Mouse (Mus musculus): ENCODE measurements around the gene Lmf2. TPM values are rescaled to one million over a fixed set of nuclear protein-coding genes. Genes with fewer than 3 reads are reported as not detected.

The Lmf2 gene
- total and polyA plus RNA-seq, 2 experiments from 2014 or later = 26.9 to 33.3 TPM

- Histone ChIP-seq H3K4me3 (ENCODE audit: low read depth, low read length) (no peak overlapping the region), H3K4me2 (ENCODE audit: low read depth, low read length) (no peak overlapping the region), H3K4me1 (ENCODE audit: control insufficient read depth, insufficient read depth) (peaks cover 4% of the 10 kb centered on the region; the same call in 1 of the 2 replicates), H3K36me3 (replicated peaks; ENCODE audit: control insufficient read depth, insufficient read depth, low read length) (no peaks in the 10 kb centered on the region), H3K9me3 (replicated peaks; ENCODE audit: control insufficient read depth, low read length) (no peaks in the 10 kb centered on the region), H3K9ac (replicated peaks; ENCODE audit: low read depth, low read length) (no peak overlapping the region), H3K27me3 (ENCODE audit: control insufficient read depth, insufficient read depth, low read length) (peaks cover 25% of the 10 kb centered on the region), H3K27ac (ENCODE audit: low read depth) (no peak overlapping the region)
- ATAC-seq (ENCODE audit: insufficient read depth, low read depth) = no peak
- DNase-seq (ENCODE audit: low spot score) = no peak
- TF ChIP-seq CTCF (IDR thresholded peaks at IDR 0.05; ENCODE audit: low read depth) (no peak), EP300 (IDR thresholded peaks at IDR 0.05; ENCODE audit: low read depth) (no peak)
- WGBS = 86% methylated on average over 4 of the region's 4 CpGs
Measured at GRCm38 (mm10) chr15:89323656-89324055, 31.8 kb downstream of the Lmf2 start.

GRCm38 (mm10) chr15:89322670-89323522, 32.6 kb downstream of the Lmf2 start, which contains the start of gene Adm2:
Gene Adm2 (plus strand): TSS chr15:89322720.
- H3K4me3 ChIP-seq (ENCODE audit: low read depth, low read length) = peak within 1 kb of the TSS; percentile 21
- H3K9me3 ChIP-seq (replicated peaks; ENCODE audit: control insufficient read depth, low read length) = no peaks in the 10 kb centered on the region

DNA sequence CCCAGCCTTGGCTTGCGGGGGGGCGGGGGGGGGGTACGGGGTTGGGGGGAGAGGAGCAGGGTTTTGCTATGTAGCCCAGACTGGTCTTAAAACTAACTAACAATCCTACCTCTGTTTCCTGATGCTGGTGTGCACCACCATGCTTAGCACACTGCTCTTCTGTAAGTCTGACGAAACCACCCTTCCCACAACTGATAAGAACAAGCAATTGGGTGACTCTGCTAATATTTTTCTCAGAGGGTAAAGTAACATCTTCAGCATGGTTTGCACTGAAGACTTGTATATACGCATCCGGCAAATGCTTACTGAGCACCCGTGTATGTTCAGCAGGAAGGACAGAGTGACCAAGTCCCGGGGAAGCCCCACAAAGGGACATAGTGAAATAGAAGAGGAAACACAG, 34.2 kb downstream of the Lmf2 start:
- Histone ChIP-seq H3K27ac (ENCODE audit: low read depth) (no peak overlapping the region), H3K4me2 (ENCODE audit: low read depth, low read length) (no peak overlapping the region), H3K9me3 (replicated peaks; ENCODE audit: control insufficient read depth, low read length) (no peaks in the 10 kb centered on the region), H3K4me1 (ENCODE audit: control insufficient read depth, insufficient read depth) (peaks cover 4% of the 10 kb centered on the region; the same call in 1 of the 2 replicates), H3K27me3 (ENCODE audit: control insufficient read depth, insufficient read depth, low read length) (peaks cover 25% of the 10 kb centered on the region), H3K9ac (replicated peaks; ENCODE audit: low read depth, low read length) (no peak overlapping the region), H3K4me3 (ENCODE audit: low read depth, low read length) (no peak overlapping the region), H3K36me3 (replicated peaks; ENCODE audit: control insufficient read depth, insufficient read depth, low read length) (no peaks in the 10 kb centered on the region)
- TF ChIP-seq EP300 (IDR thresholded peaks at IDR 0.05; ENCODE audit: low read depth) = no peak
- WGBS = 71% methylated on average over 8 of the region's 8 CpGs
- ATAC-seq (ENCODE audit: insufficient read depth, low read depth) (no peak), DNase-seq (ENCODE audit: low spot score) (no peak)

More at GRCm38 (mm10) chr15:89322670-89323522, 32.6 kb downstream of the Lmf2 start, which contains the start of gene Adm2:
- no peak; the same call in 1 of the 2 replicates for ATAC-seq (ENCODE audit: insufficient read depth, low read depth)
- Histone ChIP-seq H3K9ac (replicated peaks; ENCODE audit: low read depth, low read length) (no peak within 1 kb of the TSS), H3K4me2 (ENCODE audit: low read depth, low read length) (peak within 1 kb of the TSS; percentile 55), H3K4me1 (ENCODE audit: control insufficient read depth, insufficient read depth) (peaks cover 4% of the 10 kb centered on the region; the same call in 1 of the 2 replicates), H3K27ac (ENCODE audit: low read depth) (no peak within 1 kb of the TSS), H3K36me3 (replicated peaks; ENCODE audit: control insufficient read depth, insufficient read depth, low read length) (no peaks in the 10 kb centered on the region), H3K27me3 (ENCODE audit: control insufficient read depth, insufficient read depth, low read length) (peaks cover 25% of the 10 kb centered on the region)
- no peak for TF ChIP-seq EP300 (IDR thresholded peaks at IDR 0.05; ENCODE audit: low read depth)
- TF ChIP-seq CTCF (IDR thresholded peaks at IDR 0.05; ENCODE audit: low read depth) = no peak
- 5% methylated on average over 26 of the region's 26 CpGs for WGBS
- DNase-seq (ENCODE audit: low spot score) = no peak

DNA sequence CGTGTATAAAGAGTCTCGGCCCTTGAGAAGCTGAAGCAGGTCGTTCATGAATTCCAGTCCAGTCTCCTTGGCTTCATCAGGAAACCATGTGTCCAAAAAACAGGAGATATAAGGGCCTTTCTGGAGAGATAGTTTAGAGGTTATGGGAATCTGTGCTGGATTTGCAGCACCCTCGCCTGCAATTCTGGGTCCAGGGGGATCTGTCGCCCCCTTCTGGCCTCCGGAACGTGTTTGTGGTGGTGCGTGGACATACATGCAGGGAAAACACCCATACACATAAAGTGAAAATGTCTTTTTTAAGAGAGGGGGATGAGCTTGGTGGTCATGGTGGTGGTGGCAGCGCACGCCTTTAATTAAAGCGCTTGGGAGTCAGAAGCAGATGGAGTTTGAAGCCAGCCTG, 39.3 kb downstream of the Lmf2 start:
- H3K27ac ChIP-seq (ENCODE audit: low read depth) = no peak overlapping the region
- H3K4me2 ChIP-seq (ENCODE audit: low read depth, low read length) = no peak overlapping the region
- no peaks in the 10 kb centered on the region for H3K9me3 ChIP-seq (replicated peaks; ENCODE audit: control insufficient read depth, low read length)
- H3K36me3 ChIP-seq (replicated peaks; ENCODE audit: control insufficient read depth, insufficient read depth, low read length) = no peaks in the 10 kb centered on the region
- H3K4me3 ChIP-seq (ENCODE audit: low read depth, low read length) = no peak overlapping the region
- DNase-seq (ENCODE audit: low spot score) (no peak), ATAC-seq (ENCODE audit: insufficient read depth, low read depth) (no peak)
- 0 out of 2 replicates have a peak, but pooled peaks cover 3% of the 10 kb centered on the region for H3K27me3 ChIP-seq (ENCODE audit: control insufficient read depth, insufficient read depth, low read length)
- peaks cover 13% of the 10 kb centered on the region for H3K4me1 ChIP-seq (ENCODE audit: control insufficient read depth, insufficient read depth)
- TF ChIP-seq EP300 (IDR thresholded peaks at IDR 0.05; ENCODE audit: low read depth) (no peak), CTCF (IDR thresholded peaks at IDR 0.05; ENCODE audit: low read depth) (peak; percentile 7; the same call in 1 of the 2 replicates)
- 74% methylated on average over 11 of the region's 11 CpGs for WGBS
- H3K9ac ChIP-seq (replicated peaks; ENCODE audit: low read depth, low read length) = no peak overlapping the region

GRCm38 (mm10) chr15:89315190-89315731, 40.2 kb downstream of the Lmf2 start, which contains the start of gene Sbf1:
Gene Sbf1 (minus strand): TSS chr15:89315311.
- H3K9ac ChIP-seq (replicated peaks; ENCODE audit: low read depth, low read length) = peak within 1 kb of the TSS; percentile 81
- H3K4me2 ChIP-seq (ENCODE audit: low read depth, low read length) = peak within 1 kb of the TSS; percentile 93
- no peak for TF ChIP-seq CTCF (IDR thresholded peaks at IDR 0.05; ENCODE audit: low read depth)
- no peak for TF ChIP-seq EP300 (IDR thresholded peaks at IDR 0.05; ENCODE audit: low read depth)
- no peaks in the 10 kb centered on the region for H3K9me3 ChIP-seq (replicated peaks; ENCODE audit: control insufficient read depth, low read length)
- DNase-seq (ENCODE audit: low spot score) (peak; percentile 98), ATAC-seq (ENCODE audit: insufficient read depth, low read depth) (peak; percentile 100)
- H3K4me1 ChIP-seq (ENCODE audit: control insufficient read depth, insufficient read depth) = peaks cover 19% of the 10 kb centered on the region
- H3K36me3 ChIP-seq (replicated peaks; ENCODE audit: control insufficient read depth, insufficient read depth, low read length) = no peaks in the 10 kb centered on the region
- no peaks in the 10 kb centered on the region for H3K27me3 ChIP-seq (ENCODE audit: control insufficient read depth, insufficient read depth, low read length)
- peak within 1 kb of the TSS; percentile 72 for H3K4me3 ChIP-seq (ENCODE audit: low read depth, low read length)
- under 1% methylated on average over 32 of the region's 37 CpGs for WGBS
- peak within 1 kb of the TSS; percentile 79 for H3K27ac ChIP-seq (ENCODE audit: low read depth)
